Mouse (Mus musculus) R1 (cell line): ENCODE results near the gene Xkr7.

Experiments
- DNase-seq: peaks from one replicate; pipeline ENCODE4 v3.0.0-alpha.2; 2018; ENCODE audit warnings: low read depth, low spot score

Gene Xkr7

GRCm38 (mm10) chr2:153032973-153033372, 1.3 kb downstream of the Xkr7 start:
- peak; percentile 55 for DNase-seq

- DNase-seq = no peak
Observed at GRCm38 (mm10) chr2:153033545-153034230, 2.0 kb downstream of the Xkr7 start.

DNA sequence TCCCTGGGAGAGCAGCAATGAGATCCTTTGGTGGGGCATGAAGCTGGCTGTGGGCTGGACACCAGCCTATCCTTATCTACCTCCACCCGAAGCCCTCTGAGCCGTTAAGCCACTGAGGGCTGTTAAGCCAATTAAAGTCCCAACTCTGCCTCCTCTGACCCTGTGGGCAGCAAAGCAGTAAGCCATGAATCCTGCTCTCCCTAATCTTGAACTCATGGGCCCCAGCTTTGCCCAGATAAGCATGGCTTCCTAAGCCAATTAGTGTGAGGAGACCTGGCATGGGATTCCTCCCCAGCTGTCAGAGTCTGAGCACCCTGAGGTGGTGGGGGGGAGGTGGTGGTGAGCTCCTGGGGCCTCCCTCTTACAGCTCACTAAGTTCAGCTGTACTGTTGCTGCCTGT, 5.0 kb downstream of the Xkr7 start:
- DNase-seq = no peak

GRCm38 (mm10) chr2:153043886-153044285, 12.2 kb downstream of the Xkr7 start:
- no peak for DNase-seq

- no peak for DNase-seq
Observed at GRCm38 (mm10) chr2:153045884-153046299, 14.2 kb downstream of the Xkr7 start.

DNA sequence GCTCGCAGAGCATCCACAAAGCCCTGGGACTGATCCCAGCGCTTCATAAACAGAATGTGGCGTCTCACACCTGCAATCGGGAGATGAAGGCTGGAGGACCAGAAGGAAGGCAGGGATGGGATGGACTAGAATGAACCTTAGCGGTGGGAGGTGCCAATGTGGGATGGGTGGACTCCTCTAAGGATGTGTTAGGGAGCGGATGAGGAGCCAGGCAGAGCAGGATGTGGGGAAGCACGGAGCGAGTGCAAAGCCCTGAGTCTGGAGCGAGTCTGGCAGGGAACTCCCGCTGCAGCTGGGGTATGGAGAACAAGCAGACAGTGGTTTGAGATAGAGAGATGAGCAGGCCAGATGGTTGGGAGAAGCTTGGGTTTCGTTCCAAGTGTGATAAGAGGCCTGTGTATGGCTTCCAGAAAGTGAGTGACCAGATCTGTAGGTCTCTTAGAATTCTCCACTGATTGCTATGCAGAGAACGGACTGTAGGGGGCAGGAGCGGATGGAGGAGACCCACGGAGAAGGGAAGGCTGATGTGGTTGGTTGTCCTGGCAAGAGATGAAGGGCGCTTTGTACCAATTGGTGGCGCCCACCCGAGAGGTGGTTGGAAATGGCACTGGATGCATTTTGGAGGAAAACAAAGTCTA, 16.3 kb downstream of the Xkr7 start:
- DNase-seq = peak; percentile 79

DNA sequence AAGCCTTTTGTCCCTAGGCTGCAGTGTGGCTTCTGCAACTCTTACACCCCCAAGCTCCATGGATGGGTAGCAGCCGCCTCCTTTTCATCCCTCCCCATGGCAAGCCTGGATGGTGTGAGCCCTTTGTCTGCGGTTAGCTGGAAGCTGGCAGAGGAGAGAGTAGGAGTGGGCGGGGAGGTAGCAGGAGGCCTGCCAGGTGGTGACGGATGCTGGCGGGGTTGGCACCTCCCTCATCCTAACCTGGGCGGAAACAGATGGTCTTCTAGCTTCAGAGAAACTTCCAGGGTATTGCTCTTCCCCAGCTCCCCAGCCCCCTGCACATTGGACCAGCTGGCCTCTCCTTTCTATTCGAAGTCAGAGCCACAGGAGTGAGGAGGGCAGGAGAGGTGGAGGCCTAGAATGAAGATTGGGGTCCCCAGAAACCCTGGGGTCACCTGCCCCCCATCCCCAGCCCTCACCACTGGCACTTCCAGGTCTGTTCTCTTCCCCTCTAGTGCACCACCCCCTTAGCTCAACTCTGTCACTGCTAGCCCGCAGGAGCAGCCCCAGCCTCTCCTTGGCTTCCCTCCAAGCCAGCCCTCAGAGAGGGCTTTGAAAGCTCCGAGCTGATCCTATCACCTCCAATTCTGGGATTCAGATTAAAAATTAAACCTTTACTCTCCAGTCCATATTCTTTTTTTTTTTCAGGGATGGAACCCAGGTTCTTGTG, 17.8 kb downstream of the Xkr7 start:
- DNase-seq = no peak

- no peak for DNase-seq
Observed at GRCm38 (mm10) chr2:153049997-153050358, 18.3 kb downstream of the Xkr7 start.

GRCm38 (mm10) chr2:153051095-153051494, 19.4 kb downstream of the Xkr7 start:
- DNase-seq = no peak

- DNase-seq = no peak
Observed at GRCm38 (mm10) chr2:153051537-153051936, 19.9 kb downstream of the Xkr7 start.

DNA sequence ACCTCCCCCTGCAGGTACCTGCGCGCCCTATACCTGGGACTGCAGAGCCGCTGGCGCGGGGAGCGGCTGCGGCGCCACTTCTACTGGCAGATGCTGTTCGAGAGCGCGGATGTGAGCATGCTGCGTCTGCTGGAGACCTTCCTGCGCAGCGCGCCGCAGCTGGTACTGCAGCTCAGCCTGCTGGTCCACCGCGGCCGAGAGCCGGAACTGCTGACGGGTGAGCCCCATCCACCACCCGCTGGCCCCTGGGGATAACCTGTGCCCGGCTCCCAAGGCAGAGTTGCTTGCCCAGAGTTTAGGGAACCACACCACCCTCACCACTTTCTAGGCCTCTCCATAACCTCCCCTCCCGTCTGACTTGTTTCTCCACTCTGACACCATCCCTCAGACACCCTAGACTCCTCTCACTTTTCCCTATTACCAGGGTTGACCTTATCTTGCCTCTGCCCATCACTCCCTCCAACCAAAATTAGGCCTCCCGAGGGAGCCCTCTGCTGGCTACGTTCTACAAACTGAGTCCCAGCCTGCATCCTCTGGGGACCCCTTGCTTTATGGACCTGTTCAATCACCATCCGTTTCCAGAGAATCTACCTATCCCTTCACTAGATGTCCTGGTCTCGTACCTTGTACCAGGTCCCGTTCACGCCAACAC, 21.2 kb downstream of the Xkr7 start:
- peak; percentile 61 for DNase-seq

GRCm38 (mm10) chr2:153053896-153054295, 22.2 kb downstream of the Xkr7 start:
- DNase-seq = no peak

DNA sequence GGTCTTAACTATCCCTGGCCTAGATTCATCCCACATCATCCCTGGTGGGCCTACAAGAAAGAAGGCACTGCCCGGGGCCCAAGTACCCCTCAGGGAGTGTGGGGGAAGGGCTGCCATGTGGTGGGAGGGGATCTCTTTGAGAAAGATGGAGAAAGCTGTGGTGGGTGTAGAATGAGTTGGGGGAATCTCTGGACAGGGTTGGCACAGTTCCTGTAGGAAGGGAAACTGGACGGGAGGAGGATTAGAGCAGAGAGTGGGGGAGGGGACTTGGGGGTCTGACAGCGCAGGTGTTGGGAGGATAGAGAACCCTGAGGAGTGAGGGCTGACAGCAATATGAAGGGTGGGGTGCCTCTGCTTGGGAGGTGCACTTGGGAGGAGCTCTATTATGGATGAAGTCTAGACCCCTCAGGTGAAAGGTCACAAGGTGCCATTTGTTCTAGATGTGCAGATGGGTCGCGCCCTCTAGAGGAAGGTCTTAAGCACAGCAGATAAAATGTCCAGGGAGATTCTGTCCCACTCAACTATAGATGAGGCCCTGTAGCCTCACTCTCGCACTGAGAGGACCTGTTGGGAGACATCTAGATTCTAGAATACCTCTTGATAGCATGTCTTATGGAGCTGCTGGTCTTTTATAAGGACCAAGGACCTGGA, 23.7 kb downstream of the Xkr7 start:
- peak; percentile 65 for DNase-seq

DNA sequence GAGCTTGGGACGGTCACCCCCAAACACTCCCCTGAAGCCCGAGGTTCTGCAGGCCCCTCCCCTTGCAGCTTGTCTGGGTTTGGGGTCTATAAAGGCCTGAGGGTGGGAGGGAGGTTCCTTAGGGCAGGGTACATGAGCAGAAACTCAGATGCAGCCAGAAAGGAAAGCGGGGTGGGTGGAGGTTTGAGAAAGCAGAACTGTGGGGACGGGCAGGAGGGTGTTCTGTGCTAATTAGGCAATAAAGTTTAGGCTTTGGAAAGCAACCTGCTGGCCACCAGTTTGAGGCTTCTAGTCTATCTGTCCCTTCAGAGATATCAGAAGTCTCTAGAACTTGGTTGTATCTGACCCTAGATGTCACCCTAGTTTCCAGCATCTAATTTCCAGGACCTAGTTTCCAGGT, 26.7 kb downstream of the Xkr7 start:
- DNase-seq = no peak

DNA sequence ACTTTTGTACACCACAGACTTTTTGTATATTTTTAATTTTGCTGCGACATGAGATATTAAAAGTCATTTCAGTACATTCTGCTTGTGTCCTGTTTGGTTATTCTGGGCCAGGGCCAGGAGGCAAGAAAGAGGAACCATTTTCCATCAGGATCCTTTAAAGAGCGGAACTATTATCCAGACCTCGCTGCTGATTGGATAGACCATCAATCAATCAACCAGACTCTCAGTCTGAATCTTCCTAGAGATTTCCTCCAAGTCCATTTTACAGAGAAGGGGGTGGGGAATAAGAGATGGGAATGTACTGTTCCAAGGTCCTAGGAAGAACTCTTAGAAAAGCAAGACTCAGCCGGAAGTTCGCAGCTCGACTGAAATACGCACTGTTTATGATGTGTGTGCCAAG, 28.6 kb downstream of the Xkr7 start:
- peak; percentile 72 for DNase-seq

- DNase-seq = no peak
Observed at GRCm38 (mm10) chr2:153063394-153063793, 31.7 kb downstream of the Xkr7 start.

DNA sequence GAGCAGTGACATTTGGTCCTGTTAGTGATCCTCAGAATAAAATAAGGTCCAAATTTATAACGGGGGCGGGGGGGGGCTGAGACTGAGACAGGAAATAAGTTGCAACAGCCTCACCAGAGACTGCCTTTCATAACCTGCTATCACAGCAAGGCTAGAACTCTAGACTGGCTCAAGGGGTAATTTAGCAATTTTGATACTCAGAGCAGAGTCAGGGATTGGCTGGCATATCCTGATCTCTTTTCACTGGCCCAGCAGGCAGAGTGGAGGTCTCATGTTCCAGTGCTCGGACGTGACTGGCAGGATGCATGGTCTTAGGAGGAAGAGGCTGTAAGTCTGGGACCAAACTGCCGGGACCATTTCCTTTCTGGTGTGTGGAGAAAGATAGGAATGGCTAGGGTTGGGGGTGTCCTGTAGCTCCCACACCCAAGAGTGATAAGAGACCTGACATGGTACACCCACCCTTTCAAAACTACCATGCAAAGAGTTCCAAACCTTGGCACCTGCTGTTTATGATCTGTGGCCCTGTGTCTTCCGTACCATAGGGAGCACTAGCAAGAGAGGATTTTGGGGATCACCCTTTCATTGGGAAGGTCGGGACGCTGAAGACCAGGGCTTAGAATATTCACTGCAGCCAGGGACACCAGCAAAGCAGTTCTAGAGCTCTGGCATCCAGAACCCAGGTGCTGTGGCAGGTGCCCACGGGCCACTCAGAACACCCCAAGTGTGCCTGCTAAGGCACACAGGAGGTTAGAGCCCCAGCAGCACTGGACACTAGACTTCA, 32.7 kb downstream of the Xkr7 start:
- DNase-seq = no peak

- no peak for DNase-seq
Observed at GRCm38 (mm10) chr2:153065747-153066508, 34.3 kb downstream of the Xkr7 start, which contains the start of gene Ccm2l. Ccm2l (plus strand) TSS chr2:153065955.

GRCm38 (mm10) chr2:153066991-153067390, 35.3 kb downstream of the Xkr7 start:
- DNase-seq = no peak
